Mouse (Mus musculus): ENCODE measurements around the gene P2ry13.
A peak's percentile ranks its signal among the peaks of the same experiment; 100 is the strongest.

The P2ry13 gene

DNA sequence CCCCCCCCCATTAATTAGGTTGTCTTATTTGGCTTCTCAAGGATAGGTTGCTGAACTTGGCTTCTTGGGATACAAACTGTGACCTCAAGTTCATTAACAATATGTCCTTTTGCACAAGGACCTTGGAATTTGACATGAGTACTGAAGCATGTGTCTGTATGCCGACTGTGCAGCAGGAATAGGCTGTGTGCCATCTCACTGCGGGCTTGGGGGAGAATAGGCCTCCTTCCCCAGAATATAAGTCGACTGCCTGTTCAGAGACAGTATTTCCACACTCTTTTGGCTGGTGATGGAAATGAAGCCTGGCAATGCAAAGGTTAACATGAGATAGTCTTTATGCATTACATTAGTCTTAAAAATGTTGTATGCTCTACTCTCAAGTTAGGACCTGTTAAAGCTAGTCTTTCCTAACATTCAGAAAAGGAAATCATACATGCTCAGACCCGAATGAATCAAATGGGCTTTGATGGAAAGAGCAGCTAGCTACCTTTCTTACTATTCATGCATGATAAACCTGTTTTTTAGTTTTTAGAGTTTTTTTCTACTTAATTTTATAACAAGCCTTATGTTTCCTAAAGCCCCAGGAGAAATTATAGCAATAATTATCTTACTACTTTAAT, 13.2 kb downstream of the P2ry13 start:
- DNase-seq (ENCODE audit: low spot score) = no peak

DNA sequence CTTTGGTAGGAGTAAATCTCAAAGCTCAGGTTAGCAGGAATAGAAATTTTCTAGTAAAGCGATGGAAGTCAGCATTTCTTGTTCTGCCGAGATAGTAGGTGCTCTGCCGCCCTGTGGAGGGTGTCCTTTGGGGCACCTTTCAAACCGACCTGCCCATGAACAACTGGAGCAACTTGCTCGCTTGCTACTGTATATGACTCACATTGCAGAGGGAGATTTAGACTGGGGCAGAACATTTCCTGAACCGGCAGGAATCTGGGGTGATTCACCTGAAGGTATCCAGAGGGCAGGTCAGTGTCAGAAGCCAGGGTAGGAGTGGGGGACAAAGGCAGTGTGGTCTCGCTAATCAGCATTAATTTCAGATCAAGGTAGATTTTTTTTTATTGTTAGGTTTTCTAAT, 15.7 kb downstream of the P2ry13 start, which contains the start of gene Gpr87:
TSS of gene Gpr87 (minus strand) at position 167 of the 400 bp plus-strand sequence.
- no peak for DNase-seq (ENCODE audit: low spot score)

DNA sequence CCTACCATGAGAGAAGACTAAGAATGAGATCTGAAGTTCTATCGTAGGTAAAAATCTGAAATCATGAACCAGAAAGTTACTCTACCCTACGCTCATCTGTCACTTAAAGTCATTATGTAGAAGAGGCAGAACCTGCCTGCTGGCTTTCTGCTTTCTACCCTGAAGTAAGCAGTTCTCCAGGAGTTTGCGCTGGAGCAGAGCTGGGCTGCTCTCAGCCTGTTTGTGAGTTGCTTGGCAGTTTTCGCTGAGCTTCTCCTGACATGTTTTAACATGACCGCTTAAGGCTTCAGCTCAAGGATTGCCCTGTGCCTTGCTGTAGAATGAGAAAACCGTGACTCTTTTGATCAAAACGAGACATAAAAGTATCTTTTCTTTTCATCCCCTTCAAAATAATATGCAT, 16.6 kb downstream of the P2ry13 start:
- DNase-seq (ENCODE audit: low spot score) = no peak

DNA sequence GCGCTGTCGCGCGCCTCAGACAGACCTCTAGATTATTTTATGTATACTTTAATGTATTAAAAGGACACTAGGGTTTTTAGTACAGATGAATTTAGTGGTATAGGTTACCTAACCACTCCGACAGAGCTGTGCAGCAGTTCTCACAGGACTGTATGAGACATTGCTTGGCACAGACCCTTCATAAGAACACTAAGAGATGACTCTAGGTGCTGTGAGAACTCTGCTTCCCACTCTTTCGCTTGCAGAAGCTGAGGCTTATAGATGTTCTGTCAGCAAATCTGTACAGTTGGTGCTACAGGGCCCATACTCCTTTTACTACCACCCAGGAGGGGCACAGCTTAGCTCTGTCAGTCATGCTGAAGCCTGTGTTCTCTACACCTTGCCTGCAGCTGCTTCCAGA, 19.0 kb downstream of the P2ry13 start:
- DNase-seq (ENCODE audit: low spot score) = no peak

DNA sequence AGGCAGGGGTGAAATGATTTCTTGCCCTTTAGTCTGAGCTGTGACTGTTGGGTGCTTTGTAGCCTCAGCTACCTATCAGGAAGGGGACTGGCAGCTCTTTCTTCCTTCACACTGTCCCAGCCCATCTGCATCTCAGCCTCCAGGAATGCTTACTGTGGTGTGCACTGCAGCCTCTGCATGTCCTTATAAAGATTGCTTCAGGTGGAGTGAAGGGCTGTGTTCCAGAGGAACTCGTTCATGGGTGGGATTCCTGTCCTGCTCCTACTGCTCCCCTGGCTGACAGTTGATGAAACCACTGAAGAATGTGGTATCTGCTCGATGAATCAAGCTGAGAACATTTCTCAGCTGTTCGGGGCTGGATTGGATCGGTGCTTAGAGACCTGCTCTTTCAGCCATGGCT, 23.3 kb downstream of the P2ry13 start:
- no peak for DNase-seq (ENCODE audit: low spot score)

DNA sequence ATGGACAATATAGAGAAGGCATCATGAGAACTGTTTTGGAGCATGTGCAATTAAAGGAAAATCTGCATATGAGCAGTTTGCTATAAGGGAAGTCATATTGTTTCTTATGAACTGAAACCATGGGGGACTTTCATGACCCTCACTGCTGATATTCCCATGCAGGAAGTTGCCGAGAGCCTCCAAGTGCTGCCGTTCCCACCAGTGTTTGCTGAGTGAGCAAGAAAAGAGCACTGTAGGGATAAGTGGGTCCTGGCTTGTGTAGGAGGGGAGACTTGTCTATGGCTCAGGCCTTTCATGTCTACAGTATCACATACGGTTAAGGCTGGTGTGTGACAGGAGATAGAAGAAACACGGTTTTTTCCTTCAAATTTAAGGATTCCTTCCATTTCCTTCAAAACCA, 25.0 kb downstream of the P2ry13 start:
- DNase-seq (ENCODE audit: low spot score) = no peak

DNA sequence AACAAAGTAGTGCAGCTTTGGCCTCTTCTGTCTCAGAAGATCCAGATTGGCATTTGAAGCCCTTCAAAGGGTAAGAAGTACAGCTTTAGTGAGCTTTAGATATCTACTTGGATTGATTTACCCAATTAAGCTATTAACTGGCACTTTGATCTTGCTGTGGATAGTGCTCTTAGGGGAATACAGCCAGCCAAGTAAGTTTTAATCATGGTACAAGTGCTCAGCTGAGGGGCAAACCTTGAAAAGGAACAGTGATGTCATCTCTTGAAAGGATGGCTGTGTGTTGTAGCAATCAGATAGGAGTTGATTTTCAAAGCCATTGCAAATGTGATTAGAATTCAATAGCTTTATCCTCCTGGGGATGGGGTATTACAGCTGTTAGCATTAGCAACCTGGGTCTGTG, 28.6 kb downstream of the P2ry13 start:
- no peak for DNase-seq (ENCODE audit: low spot score)

DNA sequence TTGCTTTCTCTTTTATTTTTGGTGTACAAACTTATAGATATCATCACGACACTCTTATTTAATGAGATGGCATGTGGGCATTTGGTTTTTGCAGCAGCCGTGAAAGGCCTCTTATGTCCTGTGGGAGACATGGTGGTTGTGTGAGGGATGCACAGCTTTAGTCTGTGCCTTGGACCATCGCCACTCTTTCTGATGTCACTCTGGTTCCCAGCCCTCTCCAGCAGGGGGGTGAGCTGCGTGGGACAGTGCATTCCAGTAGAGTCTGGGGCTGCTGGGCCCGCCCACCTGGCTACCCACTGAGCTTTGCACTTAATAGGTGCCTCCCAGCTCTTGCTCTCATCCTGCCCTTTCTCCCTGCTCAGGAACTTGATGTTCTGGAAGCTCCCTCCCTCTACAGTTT, 29.5 kb downstream of the P2ry13 start:
- no peak for DNase-seq (ENCODE audit: low spot score)

DNA sequence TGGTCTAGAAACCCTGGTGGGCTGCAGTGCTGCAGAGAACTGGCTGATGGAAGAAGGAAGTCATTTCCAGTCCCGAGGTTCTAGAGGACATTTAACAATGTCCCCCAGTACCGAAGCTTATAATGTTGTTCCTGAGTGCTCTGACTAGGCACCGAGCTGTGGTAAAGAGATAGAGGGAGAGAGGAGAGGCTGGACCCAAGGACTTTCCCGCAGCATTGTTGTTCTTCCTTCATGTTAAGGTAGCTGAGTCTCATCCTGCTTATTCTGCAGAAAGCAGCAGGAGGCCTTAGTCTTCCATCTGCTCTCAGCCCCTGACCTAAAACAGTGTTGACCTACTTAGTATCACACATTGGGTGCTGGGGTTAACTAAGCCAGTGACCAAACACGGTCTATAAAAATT, 33.8 kb downstream of the P2ry13 start:
- no peak for DNase-seq (ENCODE audit: low spot score)

DNA sequence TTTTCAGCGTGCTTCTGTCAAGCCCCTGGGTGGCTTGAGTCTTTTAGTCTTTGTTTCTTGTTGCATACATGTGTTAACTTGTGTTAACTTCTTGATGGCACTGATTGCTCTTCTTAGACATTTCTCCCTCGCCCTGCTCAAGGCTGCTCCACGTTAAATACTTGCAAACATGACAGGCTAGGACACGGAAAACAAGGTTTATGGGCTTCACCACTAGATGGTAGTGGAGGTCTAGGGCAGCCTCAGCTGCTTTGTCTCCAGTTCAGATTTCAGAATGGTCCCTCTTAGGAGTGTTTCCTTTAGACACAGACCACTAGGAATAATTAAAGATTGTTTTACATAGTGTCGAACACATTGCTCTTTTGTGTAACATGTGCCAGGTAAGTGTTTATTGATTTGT, 35.4 kb downstream of the P2ry13 start:
- DNase-seq (ENCODE audit: low spot score) = peak; percentile 60

DNA sequence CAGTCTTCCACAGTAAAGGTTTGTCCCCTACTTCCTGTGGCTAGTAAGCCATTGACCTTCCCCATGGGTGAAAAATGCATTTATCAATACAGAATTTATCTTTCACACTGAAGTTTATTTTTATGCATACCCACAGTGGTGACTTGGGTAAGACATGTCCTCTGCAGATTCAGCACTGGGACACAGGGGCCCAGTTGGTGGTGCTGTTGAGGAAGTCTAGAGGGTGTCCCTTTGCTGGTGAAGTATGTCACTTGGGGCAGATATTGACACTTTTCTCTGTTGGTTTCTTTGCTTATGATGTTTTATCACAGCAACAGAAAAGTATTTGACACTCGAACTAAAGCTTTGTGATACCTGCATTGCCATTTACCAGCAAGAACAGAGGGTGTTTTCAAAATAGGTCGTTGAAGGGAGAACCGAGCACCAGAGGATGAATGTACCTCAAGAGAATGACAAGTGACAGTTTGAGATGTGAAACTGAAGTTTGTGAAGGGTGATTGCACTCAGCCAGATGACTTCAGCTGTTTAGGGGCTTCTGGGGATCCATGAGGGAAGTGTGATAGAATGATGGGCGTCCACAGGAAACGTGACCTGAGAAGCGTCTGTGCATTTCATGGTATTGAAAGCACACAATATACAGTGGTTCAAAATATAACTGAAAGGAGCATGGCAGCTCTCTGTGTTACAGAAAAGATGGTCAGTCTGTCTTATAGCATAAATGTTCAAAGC, 36.1 kb downstream of the P2ry13 start:
- no peak for DNase-seq (ENCODE audit: low spot score)

DNA sequence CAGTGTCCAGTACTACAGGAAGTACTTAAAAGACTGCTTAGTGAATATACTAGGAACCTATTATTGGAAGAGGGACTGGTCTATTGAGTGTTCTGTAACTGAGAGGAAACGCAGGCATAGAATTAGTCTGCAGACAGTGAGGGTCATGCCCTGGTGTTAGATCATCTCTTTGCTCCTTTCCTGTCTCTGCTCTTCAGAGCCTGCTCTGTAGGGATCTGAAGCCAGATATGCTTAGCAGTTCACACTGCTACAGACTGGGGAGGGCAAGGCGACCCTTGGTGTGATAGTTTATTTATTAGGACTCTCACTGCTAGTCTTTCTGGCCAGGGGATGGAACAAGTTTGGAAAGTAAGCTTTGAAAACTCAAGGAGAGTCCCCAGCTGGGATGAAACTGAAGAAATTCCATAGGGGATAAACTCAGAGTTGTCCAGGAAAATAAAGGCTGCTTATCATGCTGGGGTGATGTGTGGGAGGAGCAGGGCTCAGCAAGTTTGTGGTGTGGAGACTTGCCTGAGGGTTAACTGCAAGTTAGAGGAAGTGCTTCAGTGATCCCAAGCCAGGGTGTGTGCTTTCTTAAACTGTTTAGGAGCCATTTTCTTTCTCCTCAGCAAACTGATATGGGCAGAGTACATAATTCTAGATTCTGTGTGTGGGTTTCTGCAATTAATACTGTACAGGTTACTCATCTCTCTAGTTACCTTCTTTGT, 40.6 kb downstream of the P2ry13 start:
- DNase-seq (ENCODE audit: low spot score) = no peak

DNA sequence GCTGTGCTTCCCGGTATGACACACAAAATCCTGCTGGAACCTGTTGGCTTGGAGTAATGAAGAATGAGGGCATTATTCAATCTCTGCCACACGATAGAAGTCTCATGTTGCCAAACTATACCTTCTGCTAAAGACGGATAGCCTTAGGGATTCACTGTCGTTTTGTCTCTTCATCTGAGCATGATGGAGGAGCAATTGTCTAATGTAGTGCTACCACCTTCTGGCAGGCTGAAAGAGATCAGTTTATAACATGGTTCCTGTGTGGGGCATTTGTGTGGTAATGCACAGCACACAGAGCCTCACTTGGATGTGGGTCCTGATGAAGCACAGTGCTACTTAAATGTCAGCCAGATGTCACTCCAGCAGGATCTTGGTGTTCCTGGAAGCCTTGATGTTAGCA, 41.5 kb downstream of the P2ry13 start:
- DNase-seq (ENCODE audit: low spot score) = no peak

DNA sequence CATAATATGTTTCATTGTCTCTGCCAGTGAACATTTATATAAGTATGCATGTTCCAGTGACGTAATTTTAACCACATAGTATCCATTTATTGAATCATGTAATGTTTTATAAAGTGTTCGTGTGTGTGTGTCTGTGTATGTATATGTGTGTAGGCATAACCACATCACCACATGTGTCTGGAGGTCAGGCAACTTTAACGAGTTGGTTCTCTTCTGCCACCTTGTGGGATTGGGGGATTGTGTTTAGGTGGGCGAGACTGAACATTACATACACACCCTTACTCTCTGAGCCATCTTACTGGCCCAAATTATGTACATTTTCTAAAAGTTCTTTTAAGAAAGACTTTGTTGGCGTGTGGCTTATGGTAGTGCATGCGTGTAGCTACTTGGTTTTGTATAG, 42.2 kb downstream of the P2ry13 start:
- DNase-seq (ENCODE audit: low spot score) = no peak

DNA sequence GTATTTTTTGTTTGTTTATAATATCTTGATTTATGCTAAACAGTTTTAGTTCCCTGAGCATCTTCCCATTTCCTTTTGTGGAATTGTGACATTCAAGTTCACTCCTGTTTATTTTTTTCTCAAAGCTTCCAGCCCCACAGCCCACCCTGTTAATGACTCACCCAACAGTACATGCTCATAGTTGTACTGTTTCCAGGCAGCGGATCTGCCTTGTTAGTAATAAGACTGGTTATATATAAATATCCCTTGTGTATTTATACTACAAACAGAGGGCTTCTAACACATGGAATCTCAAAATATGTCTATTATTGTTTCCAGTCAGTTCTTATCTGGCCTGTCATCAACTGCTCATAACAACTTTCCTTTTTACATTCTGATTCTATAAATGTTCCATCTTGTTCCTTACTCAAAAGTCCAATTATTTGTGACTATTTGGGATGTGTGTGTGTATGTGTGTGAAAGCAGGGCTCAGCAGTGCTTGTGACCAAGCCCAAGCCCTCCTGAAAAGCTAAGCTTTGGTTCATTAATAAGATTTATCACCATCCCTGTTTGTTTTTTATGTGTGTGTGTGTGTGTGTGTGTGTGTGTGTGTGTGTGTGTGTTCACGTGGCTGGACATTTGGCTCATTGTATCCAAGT, 43.1 kb downstream of the P2ry13 start:
- no peak for DNase-seq (ENCODE audit: low spot score)

DNA sequence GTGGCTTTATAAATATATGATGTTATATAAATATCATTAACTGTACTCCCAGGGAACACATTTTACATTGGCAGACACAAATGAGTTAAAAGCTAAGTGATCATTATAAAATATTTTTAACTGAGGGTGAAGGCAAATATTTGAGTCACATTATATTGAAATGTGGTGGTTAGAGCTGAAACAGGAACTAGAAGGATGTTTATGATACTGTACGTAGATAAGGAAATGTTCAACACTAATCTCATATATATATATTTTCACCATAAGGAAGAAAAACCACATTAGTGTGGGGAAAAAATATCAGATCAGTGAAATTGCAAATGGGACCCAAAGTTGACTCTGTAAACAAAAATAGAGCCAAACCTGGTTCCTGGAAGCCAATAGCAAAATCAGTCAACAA, 50.2 kb downstream of the P2ry13 start:
- DNase-seq (ENCODE audit: low spot score) = no peak
